Mouse (Mus musculus) liver, embryonic 14.5 days (tissue): Measurements from ENCODE around the gene Mzf1.
A peak's percentile ranks its signal among the peaks of the same experiment; 100 is the strongest.

Experiments used
- CTCF ChIP-seq: IDR thresholded peaks from 2 replicates; pipeline ENCODE4 v1.5.1; 2016; ENCODE audit warnings: antibody characterized with exemption, low read depth, control low read depth
- EP300 ChIP-seq: IDR thresholded peaks from 2 replicates; pipeline ENCODE4 v1.6.1; 2016; ENCODE audit warnings: antibody characterized with exemption, low read depth

DNA sequence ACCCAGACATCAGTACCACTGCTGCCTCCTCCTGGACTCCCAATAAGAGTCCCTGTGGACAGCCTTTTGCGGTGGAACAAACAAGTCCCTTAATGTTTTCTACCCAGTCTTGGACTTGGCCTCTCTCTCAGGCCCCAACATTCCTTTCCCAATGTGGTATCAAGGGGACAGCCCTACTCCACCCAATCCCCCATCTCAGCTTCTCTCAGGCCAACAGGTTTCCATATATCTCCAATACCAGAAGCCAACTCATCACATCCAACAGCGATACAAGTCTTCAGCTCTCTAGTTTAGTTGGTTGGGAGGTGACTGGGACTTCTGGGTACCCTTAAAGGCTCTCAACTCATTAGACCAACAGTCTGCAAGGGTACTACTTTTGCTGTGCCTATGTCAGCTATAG lies 1.1 kb downstream of the Mzf1 start:
- 0 out of 2 replicates have a peak, but pooled peaks have one; percentile 1 for TF ChIP-seq CTCF
- TF ChIP-seq EP300: no peak
